Mouse (Mus musculus) heart, postnatal 10 days (tissue): ENCODE measurements at regions not wholly inside any gene's neighbourhood (a gene's known extent, or its start where the extent isn't known, plus 50 kb on each side); places are given as distances from the start of the nearest gene placed in this dataset.
A peak's percentile ranks its signal among the peaks of the same experiment; 100 is the strongest.

Experiments
- DNase-seq, 2 experiments: peaks; one replicate each; pipeline ENCODE4 v3.0.0; 2021
- intact Hi-C: fragments of 180-260 bp; cut with DNase I; formaldehyde crosslinking; loops from one replicate; pipeline ENCODE4 v1.15.1; 2025

DNA sequence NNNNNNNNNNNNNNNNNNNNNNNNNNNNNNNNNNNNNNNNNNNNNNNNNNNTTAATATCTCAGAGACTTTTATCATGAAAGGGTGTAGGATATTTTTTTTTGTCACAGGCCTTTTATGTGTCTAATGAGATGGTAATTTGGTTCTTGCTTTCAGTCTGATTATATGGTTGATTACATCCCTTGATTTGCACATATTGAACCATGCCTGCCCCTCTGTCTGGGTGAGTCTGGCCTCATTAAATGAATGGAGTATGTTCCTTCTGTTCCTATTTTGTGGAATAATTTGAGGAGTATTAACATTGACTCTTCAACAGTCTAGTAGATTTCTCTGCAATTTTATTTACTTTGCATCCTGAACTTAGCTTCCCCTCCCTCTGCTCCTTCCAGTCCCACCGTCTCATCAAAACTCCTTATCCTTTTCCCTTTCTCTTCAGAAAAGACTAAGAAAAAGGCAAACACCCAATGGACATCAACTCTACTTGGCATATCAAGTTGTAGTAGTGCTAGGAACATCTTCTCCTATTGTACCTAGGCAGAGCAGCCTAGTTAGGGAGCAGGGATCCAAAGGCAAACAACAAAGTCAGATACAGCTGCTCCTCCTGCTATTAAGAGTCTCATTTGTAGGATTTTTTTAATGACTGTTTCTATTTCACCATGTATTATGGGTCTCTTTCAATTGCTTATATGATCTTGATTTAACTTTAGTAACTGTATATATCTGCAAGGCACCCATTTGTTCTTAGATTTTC, 1185.0 kb upstream of the Cdh7 start:
- intact Hi-C loops, result no loop called here
- DNase-seq, result no peak

DNA sequence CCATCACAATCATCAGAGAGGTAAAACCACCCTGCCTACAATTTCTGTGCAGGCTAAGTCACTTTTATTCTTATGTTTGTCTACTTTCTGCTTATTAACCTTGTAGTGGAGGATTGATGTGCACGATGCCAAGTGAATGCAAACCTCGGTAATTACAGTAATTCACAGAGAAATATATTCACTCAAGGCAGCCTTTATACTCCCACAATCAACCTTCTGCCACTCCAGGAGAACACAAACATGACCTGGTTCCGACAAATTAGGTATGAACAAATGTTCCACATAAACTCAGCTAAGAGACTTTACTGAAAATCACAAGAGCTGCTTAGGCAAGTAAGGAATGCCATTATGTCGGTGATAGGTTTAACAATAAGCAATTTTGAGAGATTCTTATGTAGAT, 1182.1 kb upstream of the Cdh7 start:
- no peak for DNase-seq
- intact Hi-C loops, result no loop called here

DNA sequence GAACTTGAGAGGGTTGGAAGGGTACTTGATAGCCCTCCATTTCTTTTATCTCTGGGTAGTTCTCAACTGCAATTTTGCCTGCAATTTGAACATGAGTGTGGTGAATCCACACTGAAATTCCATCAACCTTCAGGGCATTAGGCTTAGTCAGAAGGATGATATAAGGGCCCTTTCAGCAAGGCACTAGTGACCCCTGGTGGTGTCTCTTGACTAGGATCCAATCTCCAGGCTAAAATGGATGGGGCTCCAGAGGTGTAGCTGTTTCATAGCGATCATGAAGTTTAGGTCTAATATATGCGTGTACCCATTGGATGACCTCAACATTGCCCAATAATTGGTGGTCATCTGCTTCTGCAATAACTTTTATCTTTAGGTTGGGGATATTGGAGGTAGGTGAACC, 1155.0 kb upstream of the Cdh7 start:
- DNase-seq, result peak in 1 of 2 experiments; percentile 4
- intact Hi-C loops, result loop anchor here (5.0 kb wide), 1 partner anchor 1190 kb away; no protein-coding TSS in a partner anchor
